Mouse (Mus musculus): Measurements from ENCODE around the gene Nagpa. TPM values are rescaled to one million over a fixed set of nuclear protein-coding genes. Genes with fewer than 3 reads are reported as not detected.
A peak's percentile ranks its signal among the peaks of the same experiment; 100 is the strongest.
"Not testable (repeated sequence)": the region's sequence is repeated elsewhere in the genome, so short reads cannot be mapped to it uniquely, and the experiment has no call there.

The Nagpa gene
- total and polyA plus RNA-seq, 2 experiments from 2014 or later = 7.4 to 8.5 TPM

GRCm38 (mm10) chr16:5233418-5234313 is 29.9 kb upstream of the Nagpa start, which contains the start of gene Alg1:
Gene Alg1, plus strand, starts transcription at chr16:5233621.
- peak within 1 kb of the TSS; percentile 81 for H3K4me2 ChIP-seq (ENCODE audit: low read depth, low read length)
- peak within 1 kb of the TSS; percentile 74 for H3K4me3 ChIP-seq (ENCODE audit: low read length)
- no peaks in the 10 kb centered on the region for H3K9me3 ChIP-seq (ENCODE audit: low read length)
- H3K36me3 ChIP-seq (ENCODE audit: insufficient read depth, low read length) = no peaks in the 10 kb centered on the region
- H3K4me1 ChIP-seq (ENCODE audit: insufficient read depth, low read length) = peaks cover 10% of the 10 kb centered on the region
- TF ChIP-seq CTCF (IDR thresholded peaks at IDR 0.05; ENCODE audit: low read depth) = no peak
- H3K27me3 ChIP-seq (ENCODE audit: insufficient read depth, low read length) = no peaks in the 10 kb centered on the region
- peak within 1 kb of the TSS; percentile 72 for H3K27ac ChIP-seq
- WGBS = 2% methylated on average over 47 of the region's 47 CpGs
- DNase-seq (ENCODE audit: low spot score) (peak; percentile 97), ATAC-seq (peak; percentile 98)
- H3K9ac ChIP-seq (replicated peaks; ENCODE audit: low read length) = peak within 1 kb of the TSS; percentile 74

DNA sequence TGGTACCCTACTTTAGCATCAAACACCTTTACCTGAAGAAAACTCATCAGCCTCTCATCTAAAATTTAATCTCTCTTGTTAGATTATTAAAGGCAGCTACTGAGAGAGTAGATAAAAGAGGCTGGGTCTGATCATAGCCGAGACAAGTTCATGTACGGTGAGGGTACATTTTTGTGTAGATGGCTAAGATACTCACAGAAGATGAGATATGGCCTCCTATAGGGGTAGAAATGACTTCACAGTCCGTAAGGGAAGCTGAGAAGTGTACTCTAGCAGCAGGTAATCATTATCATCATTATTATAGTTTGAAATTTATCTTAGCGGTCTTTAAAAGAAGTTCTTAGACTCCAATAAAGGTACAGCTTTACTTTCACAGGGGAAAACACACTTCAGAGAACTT is 29.2 kb upstream of the Nagpa start:
- ATAC-seq (peak; percentile 1; the same call in 1 of the 2 replicates), DNase-seq (ENCODE audit: low spot score) (no peak)
- TF ChIP-seq CTCF (IDR thresholded peaks at IDR 0.05; ENCODE audit: low read depth) = no peak
- WGBS = 65% methylated on average over 4 of the region's 4 CpGs
- peak overlapping the region; percentile 81 for H3K4me2 ChIP-seq (ENCODE audit: low read depth, low read length)
- H3K4me3 ChIP-seq (ENCODE audit: low read length) = peak overlapping the region; percentile 74
- H3K4me1 ChIP-seq (ENCODE audit: insufficient read depth, low read length) = peaks cover 10% of the 10 kb centered on the region
- no peaks in the 10 kb centered on the region for H3K36me3 ChIP-seq (ENCODE audit: insufficient read depth, low read length)
- H3K27ac ChIP-seq = no peak overlapping the region
- no peak overlapping the region for H3K9ac ChIP-seq (replicated peaks; ENCODE audit: low read length)
- no peaks in the 10 kb centered on the region for H3K9me3 ChIP-seq (ENCODE audit: low read length)
- no peaks in the 10 kb centered on the region for H3K27me3 ChIP-seq (ENCODE audit: insufficient read depth, low read length)

- not testable (repeated sequence) for H3K4me1 ChIP-seq (ENCODE audit: insufficient read depth, low read length); H3K9ac ChIP-seq (replicated peaks; ENCODE audit: low read length); H3K36me3 ChIP-seq (ENCODE audit: insufficient read depth, low read length); H3K9me3 ChIP-seq (ENCODE audit: low read length); DNase-seq (ENCODE audit: low spot score); H3K4me3 ChIP-seq (ENCODE audit: low read length); H3K4me2 ChIP-seq (ENCODE audit: low read depth, low read length); H3K27me3 ChIP-seq (ENCODE audit: insufficient read depth, low read length); H3K27ac ChIP-seq; ATAC-seq
- WGBS = 79% methylated on average over 3 of the region's 3 CpGs
These were observed 24.3 kb upstream of the Nagpa start for GRCm38 (mm10) chr16:5228103-5228502.

GRCm38 (mm10) chr16:5227501-5227900 is 23.7 kb upstream of the Nagpa start:
- H3K36me3 ChIP-seq (ENCODE audit: insufficient read depth, low read length); H3K27me3 ChIP-seq (ENCODE audit: insufficient read depth, low read length); H3K27ac ChIP-seq; H3K4me2 ChIP-seq (ENCODE audit: low read depth, low read length); H3K9me3 ChIP-seq (ENCODE audit: low read length); H3K4me1 ChIP-seq (ENCODE audit: insufficient read depth, low read length); ATAC-seq; H3K4me3 ChIP-seq (ENCODE audit: low read length); H3K9ac ChIP-seq (replicated peaks; ENCODE audit: low read length); DNase-seq (ENCODE audit: low spot score): not testable (repeated sequence)
- WGBS = 87% methylated on average over 19 of the region's 19 CpGs

GRCm38 (mm10) chr16:5226534-5226933 is 22.7 kb upstream of the Nagpa start:
- H3K36me3 ChIP-seq (ENCODE audit: insufficient read depth, low read length); H3K27ac ChIP-seq; H3K4me3 ChIP-seq (ENCODE audit: low read length); H3K4me1 ChIP-seq (ENCODE audit: insufficient read depth, low read length); ATAC-seq; DNase-seq (ENCODE audit: low spot score); H3K9me3 ChIP-seq (ENCODE audit: low read length); H3K27me3 ChIP-seq (ENCODE audit: insufficient read depth, low read length); H3K4me2 ChIP-seq (ENCODE audit: low read depth, low read length); H3K9ac ChIP-seq (replicated peaks; ENCODE audit: low read length): not testable (repeated sequence)
- 5% methylated on average over 1 of the region's 1 CpGs for WGBS

DNA sequence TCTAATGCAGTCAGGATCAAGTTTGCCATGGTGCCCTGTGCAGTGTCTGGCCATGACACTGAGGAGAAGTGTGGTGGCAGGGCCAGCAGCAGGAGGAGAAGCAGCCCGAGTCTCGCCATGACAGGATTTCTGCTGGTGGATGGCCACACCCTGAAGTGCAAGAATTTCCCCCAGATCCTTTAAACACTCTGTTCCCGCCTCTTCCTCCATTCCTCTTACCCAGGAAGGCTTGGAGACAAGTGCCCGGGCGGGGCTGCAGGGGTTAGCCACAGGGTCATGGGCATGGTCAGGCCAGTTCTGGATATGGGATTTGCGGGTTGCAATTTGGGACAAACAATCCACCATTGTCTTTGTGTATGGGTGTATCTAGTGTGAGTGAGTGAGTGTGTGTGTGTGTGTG is 18.3 kb upstream of the Nagpa start, which contains the start of gene AU021092:
Gene AU021092 (minus strand): TSS at position 160 of the 400 bp plus-strand sequence.
- no peak for TF ChIP-seq CTCF (IDR thresholded peaks at IDR 0.05; ENCODE audit: low read depth)

DNA sequence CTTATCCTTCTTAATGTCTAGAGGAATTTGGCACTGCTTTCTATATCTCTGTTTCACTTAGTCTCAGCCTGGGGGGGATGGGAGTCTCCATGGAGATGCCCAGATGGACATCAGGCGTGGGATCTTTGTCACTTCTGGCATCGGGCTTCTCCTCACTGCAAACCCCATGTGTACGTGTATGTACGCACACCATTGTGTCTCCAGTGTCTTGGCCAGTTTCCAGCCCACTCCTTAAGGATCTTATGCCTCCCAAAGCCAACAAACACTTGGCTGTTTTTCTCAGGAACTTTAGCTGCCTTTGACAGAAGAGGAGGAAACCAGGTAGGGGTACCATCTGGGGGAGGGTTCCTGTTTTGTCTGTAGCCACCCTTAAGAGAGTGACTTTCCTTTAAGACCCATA is 17.6 kb upstream of the Nagpa start:
- no peak for TF ChIP-seq CTCF (IDR thresholded peaks at IDR 0.05; ENCODE audit: low read depth)
- 34% methylated on average over 4 of the region's 4 CpGs for WGBS
- ATAC-seq = no peak
- H3K36me3 ChIP-seq (ENCODE audit: insufficient read depth, low read length) = no peaks in the 10 kb centered on the region
- H3K27me3 ChIP-seq (ENCODE audit: insufficient read depth, low read length) = 0 out of 2 replicates have a peak, but pooled peaks cover 4% of the 10 kb centered on the region
- DNase-seq (ENCODE audit: low spot score) = no peak
- H3K4me3 ChIP-seq (ENCODE audit: low read length) = no peak overlapping the region
- H3K4me1 ChIP-seq (ENCODE audit: insufficient read depth, low read length) = no peaks in the 10 kb centered on the region
- H3K4me2 ChIP-seq (ENCODE audit: low read depth, low read length) = no peak overlapping the region
- H3K27ac ChIP-seq = no peak overlapping the region
- H3K9ac ChIP-seq (replicated peaks; ENCODE audit: low read length) = no peak overlapping the region
- no peaks in the 10 kb centered on the region for H3K9me3 ChIP-seq (ENCODE audit: low read length)

More for the DNA sequence above, 18.3 kb upstream of the Nagpa start, which contains the start of gene AU021092:
- H3K36me3 ChIP-seq (ENCODE audit: insufficient read depth, low read length) = no peaks in the 10 kb centered on the region
- WGBS = 79% methylated on average over 6 of the region's 6 CpGs
- no peak within 1 kb of the TSS for H3K4me3 ChIP-seq (ENCODE audit: low read length)
- ATAC-seq (no peak), DNase-seq (ENCODE audit: low spot score) (no peak)
- H3K9ac ChIP-seq (replicated peaks; ENCODE audit: low read length) = no peak within 1 kb of the TSS
- 0 out of 2 replicates have a peak, but pooled peaks cover 4% of the 10 kb centered on the region for H3K27me3 ChIP-seq (ENCODE audit: insufficient read depth, low read length)
- no peak within 1 kb of the TSS for H3K4me2 ChIP-seq (ENCODE audit: low read depth, low read length)
- H3K4me1 ChIP-seq (ENCODE audit: insufficient read depth, low read length) = no peaks in the 10 kb centered on the region
- H3K9me3 ChIP-seq (ENCODE audit: low read length) = no peaks in the 10 kb centered on the region
- H3K27ac ChIP-seq = no peak within 1 kb of the TSS; the same call in 1 of the 2 replicates
